Mouse (Mus musculus): ENCODE measurements at regions not wholly inside any gene's neighbourhood (a gene's known extent, or its start where the extent isn't known, plus 50 kb on each side); places are given as distances from the start of the nearest gene placed in this dataset.

DNA sequence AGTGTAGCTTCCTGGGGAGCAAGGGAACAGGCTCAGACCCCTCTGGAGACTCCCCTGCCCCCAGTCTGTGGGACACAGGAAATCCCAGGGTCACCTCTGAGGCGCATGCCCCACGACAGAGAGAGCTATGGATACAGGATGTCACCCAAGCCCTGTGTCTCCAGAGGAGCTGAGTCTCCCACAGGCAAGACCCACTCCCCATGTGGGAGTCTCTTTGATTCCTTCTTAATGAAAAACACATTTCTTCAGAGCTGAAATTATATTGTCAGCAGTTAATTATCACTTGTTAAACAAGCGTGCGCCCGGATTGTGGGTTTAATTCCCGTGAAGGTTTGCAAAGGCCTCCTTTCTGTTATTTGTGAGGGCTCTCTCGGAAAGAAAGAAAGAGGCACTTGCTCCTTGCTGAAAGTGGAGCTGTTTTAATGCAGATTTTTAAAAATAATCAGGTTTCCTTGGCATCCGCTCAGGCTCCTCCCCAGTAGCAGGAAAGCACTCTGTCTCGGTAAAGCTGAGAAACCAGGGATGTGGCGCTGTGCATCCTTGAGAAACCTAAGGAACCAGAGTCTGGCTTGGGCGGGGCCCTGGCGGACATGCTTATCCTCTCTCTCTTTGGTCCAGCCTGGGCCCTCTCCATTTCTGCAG, 432.6 kb downstream of the Ptpru start:
- DNase-seq, result peak; percentile 64
- Histone ChIP-seq H3K27ac (ENCODE audit: low read depth, low read length) (peak overlapping the region; percentile 81), H3K4me2 (ENCODE audit: low read depth) (no peak overlapping the region), H3K36me3 (ENCODE audit: insufficient read depth) (no peaks in the 10 kb centered on the region), H3K4me1 (ENCODE audit: insufficient read depth) (peaks cover 9% of the 10 kb centered on the region; the same call in 1 of the 2 replicates), H3K27me3 (ENCODE audit: insufficient read depth, low read length) (no peaks in the 10 kb centered on the region), H3K9me3 (ENCODE audit: low read length) (no peaks in the 10 kb centered on the region), H3K4me3 (ENCODE audit: low read depth, low read length) (no peak overlapping the region), H3K9ac (no peak overlapping the region)
- WGBS, result 28% methylated on average over 12 of the region's 12 CpGs
- peak; percentile 81 for ATAC-seq
- no peak for TF ChIP-seq CTCF (IDR thresholded peaks at IDR 0.05; ENCODE audit: low read depth)

DNA sequence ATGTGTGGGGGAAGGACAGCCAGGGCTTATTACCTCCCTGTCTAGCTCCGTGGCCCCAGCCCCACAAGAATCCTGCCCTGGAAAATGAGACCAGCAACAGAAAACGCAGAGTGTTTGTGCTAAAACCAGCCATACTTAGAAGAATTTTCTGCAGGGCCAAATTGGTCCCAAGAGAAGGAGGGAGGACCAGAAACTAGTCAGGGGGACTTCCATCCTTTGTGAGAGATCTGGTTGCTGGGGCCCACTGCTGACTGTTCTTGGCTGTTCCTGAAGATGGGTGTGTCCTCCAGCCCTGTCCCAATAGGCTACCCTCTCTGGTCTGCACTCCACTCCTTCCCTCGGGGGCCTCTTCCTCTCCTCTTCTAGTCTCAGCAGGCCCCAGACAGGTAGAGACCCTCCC, 430.6 kb downstream of the Ptpru start:
- Histone ChIP-seq H3K36me3 (ENCODE audit: insufficient read depth) (no peaks in the 10 kb centered on the region), H3K9me3 (ENCODE audit: low read length) (no peaks in the 10 kb centered on the region), H3K9ac (no peak overlapping the region), H3K27ac (ENCODE audit: low read depth, low read length) (no peak overlapping the region), H3K4me1 (ENCODE audit: insufficient read depth) (peaks cover 11% of the 10 kb centered on the region; the same call in 1 of the 2 replicates), H3K4me2 (ENCODE audit: low read depth) (no peak overlapping the region), H3K4me3 (ENCODE audit: low read depth, low read length) (no peak overlapping the region), H3K27me3 (ENCODE audit: insufficient read depth, low read length) (no peaks in the 10 kb centered on the region)
- no peak for TF ChIP-seq CTCF (IDR thresholded peaks at IDR 0.05; ENCODE audit: low read depth)
- DNase-seq (no peak), ATAC-seq (no peak)
- 48% methylated on average over 3 of the region's 3 CpGs for WGBS

DNA sequence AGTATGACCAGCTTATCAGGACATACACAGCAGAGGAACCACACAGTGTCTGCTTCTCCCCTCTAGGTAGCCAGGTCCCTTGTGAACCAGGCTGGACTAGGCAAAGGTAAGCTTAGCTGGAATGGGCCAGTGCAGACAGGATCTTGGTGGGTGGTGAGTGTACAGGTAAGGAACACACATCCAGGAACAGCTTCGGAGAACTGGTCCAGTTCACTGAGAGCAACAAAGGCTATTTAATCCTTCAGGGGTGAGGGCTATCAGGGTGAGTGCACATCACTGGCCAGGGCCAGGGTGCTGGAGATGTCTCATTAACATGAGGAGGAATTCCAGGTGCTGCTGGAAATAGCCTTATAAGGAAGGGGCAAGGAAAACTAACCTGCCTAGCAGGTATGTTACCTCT, 429.4 kb downstream of the Ptpru start:
- no peak for ATAC-seq
- Histone ChIP-seq H3K9me3 (ENCODE audit: low read length) (no peaks in the 10 kb centered on the region), H3K27me3 (ENCODE audit: insufficient read depth, low read length) (no peaks in the 10 kb centered on the region), H3K4me3 (ENCODE audit: low read depth, low read length) (no peak overlapping the region), H3K9ac (no peak overlapping the region), H3K36me3 (ENCODE audit: insufficient read depth) (no peaks in the 10 kb centered on the region), H3K27ac (ENCODE audit: low read depth, low read length) (no peak overlapping the region), H3K4me1 (ENCODE audit: insufficient read depth) (peaks cover 11% of the 10 kb centered on the region; the same call in 1 of the 2 replicates), H3K4me2 (ENCODE audit: low read depth) (no peak overlapping the region)
- 85% methylated on average over 1 of the region's 1 CpGs for WGBS
- no peak for DNase-seq
- no peak for TF ChIP-seq CTCF (IDR thresholded peaks at IDR 0.05; ENCODE audit: low read depth)

DNA sequence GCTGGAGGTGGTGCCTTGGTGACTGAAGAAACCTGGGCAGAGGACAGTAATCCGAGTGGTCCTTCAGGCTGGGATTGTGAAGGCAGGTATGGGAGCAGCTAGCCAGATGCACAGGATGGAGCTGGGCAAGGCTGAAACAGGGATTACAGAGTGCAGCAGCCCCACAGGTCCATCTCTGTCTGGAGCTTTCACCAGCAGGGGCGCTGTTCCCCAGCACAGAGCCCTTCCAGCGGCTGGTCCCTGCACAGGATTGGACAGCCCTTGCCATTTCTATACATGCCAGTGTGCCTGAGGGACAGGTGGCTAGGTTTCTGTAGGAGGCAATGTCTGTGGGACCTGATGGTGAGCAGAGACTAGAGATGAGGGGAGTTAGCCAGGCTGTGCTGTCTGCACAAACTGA, 428.3 kb downstream of the Ptpru start:
- peak; percentile 77 for TF ChIP-seq CTCF (IDR thresholded peaks at IDR 0.05; ENCODE audit: low read depth)
- Histone ChIP-seq H3K4me1 (ENCODE audit: insufficient read depth) (peaks cover 8% of the 10 kb centered on the region; the same call in 1 of the 2 replicates), H3K36me3 (ENCODE audit: insufficient read depth) (no peaks in the 10 kb centered on the region), H3K9ac (no peak overlapping the region), H3K27me3 (ENCODE audit: insufficient read depth, low read length) (no peaks in the 10 kb centered on the region), H3K4me3 (ENCODE audit: low read depth, low read length) (no peak overlapping the region), H3K4me2 (ENCODE audit: low read depth) (no peak overlapping the region), H3K9me3 (ENCODE audit: low read length) (no peaks in the 10 kb centered on the region), H3K27ac (ENCODE audit: low read depth, low read length) (no peak overlapping the region)
- ATAC-seq (no peak), DNase-seq (peak; percentile 56)
- WGBS, result 35% methylated on average over 3 of the region's 3 CpGs

DNA sequence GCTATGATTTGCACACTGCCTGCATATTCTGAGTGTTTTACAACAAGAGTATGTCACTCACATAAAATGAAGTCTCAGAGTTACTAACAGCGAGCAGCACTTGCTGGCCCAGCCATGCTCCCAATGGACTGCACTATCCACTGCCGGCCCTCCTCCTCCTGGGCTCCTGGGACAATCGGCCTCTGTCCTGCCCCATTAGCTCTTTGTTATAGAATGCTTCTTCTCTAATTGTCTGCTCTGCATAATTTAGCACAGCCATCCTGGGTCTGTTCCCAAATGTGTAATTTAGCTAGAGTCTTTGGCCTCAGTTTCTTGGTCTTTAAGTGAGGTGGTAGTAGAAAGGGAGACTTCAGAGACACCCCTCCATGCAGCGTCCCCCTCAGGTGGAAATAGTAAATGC, 426.2 kb downstream of the Ptpru start:
- TF ChIP-seq CTCF (IDR thresholded peaks at IDR 0.05; ENCODE audit: low read depth), result no peak
- WGBS, result 15% methylated on average over 4 of the region's 4 CpGs
- Histone ChIP-seq H3K36me3 (ENCODE audit: insufficient read depth) (no peaks in the 10 kb centered on the region), H3K4me3 (ENCODE audit: low read depth, low read length) (no peak overlapping the region), H3K27me3 (ENCODE audit: insufficient read depth, low read length) (no peaks in the 10 kb centered on the region), H3K27ac (ENCODE audit: low read depth, low read length) (no peak overlapping the region), H3K4me2 (ENCODE audit: low read depth) (no peak overlapping the region), H3K9me3 (ENCODE audit: low read length) (no peaks in the 10 kb centered on the region), H3K4me1 (ENCODE audit: insufficient read depth) (peaks cover 6% of the 10 kb centered on the region; the same call in 1 of the 2 replicates), H3K9ac (no peak overlapping the region)
- ATAC-seq (no peak), DNase-seq (no peak)

DNA sequence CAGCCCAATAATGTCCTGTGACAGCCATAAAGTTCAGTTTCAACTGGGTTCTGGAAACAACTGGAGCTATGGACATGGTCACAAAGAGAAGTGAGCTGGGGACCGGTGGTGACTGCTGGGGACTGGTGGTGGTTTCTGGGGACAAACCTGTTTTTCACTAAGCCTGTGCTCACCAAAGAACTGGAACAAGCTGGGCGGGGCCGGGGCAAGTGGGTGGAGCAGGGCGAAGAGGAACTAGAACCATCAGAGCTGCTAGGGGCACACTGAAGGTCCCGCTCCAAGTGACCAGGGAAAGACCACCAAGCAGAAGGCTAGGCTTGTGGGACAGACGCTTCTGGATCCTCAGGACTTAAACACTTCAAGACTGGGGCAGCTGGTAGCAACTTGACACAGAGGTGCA, 424.7 kb downstream of the Ptpru start:
- no peak for TF ChIP-seq CTCF (IDR thresholded peaks at IDR 0.05; ENCODE audit: low read depth)

DNA sequence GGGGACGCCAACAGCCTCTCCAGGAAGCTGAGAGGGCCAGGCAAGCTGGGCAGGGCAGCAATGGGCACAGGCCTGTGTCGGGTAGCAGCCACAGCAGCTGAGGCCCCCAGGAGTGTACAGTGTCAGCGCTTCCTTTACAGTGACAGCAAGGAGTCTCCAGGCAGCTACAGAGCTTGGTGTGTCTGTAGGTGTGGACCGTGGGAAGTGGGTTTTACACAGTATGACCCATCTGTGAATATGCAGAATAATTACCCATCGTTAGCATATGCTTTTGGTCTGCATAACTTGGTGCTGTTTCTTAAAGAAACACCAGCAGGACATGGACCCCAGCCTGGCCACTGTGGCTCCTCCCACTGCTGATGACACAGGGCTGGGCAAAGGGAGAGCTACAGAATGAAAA, 422.6 kb downstream of the Ptpru start:
- no peak for ATAC-seq
- WGBS, result 65% methylated on average over 5 of the region's 5 CpGs
- H3K9me3 ChIP-seq (ENCODE audit: low read length), result no peaks in the 10 kb centered on the region
- H3K4me1 ChIP-seq (ENCODE audit: insufficient read depth), result peaks cover 10% of the 10 kb centered on the region; the same call in 1 of the 2 replicates
- no peak for DNase-seq
- H3K27ac ChIP-seq (ENCODE audit: low read depth, low read length), result no peak overlapping the region
- no peak overlapping the region for H3K4me3 ChIP-seq (ENCODE audit: low read depth, low read length)
- no peak for TF ChIP-seq CTCF (IDR thresholded peaks at IDR 0.05; ENCODE audit: low read depth)
- H3K27me3 ChIP-seq (ENCODE audit: insufficient read depth, low read length), result no peaks in the 10 kb centered on the region
- H3K36me3 ChIP-seq (ENCODE audit: insufficient read depth), result no peaks in the 10 kb centered on the region
- H3K9ac ChIP-seq, result no peak overlapping the region
- no peak overlapping the region for H3K4me2 ChIP-seq (ENCODE audit: low read depth)

More for the DNA sequence above, 424.7 kb downstream of the Ptpru start:
- no peaks in the 10 kb centered on the region for H3K36me3 ChIP-seq (ENCODE audit: insufficient read depth)
- no peak overlapping the region for H3K9ac ChIP-seq
- H3K9me3 ChIP-seq (ENCODE audit: low read length), result no peaks in the 10 kb centered on the region
- ATAC-seq, result no peak
- DNase-seq, result no peak
- WGBS, result 88% methylated on average over 6 of the region's 6 CpGs
- H3K27me3 ChIP-seq (ENCODE audit: insufficient read depth, low read length), result no peaks in the 10 kb centered on the region
- H3K4me2 ChIP-seq (ENCODE audit: low read depth), result no peak overlapping the region
- H3K4me3 ChIP-seq (ENCODE audit: low read depth, low read length), result no peak overlapping the region
- peaks cover 10% of the 10 kb centered on the region; the same call in 1 of the 2 replicates for H3K4me1 ChIP-seq (ENCODE audit: insufficient read depth)
- no peak overlapping the region for H3K27ac ChIP-seq (ENCODE audit: low read depth, low read length)

Data from forebrain, postnatal 0 days (tissue).